Mouse (Mus musculus): ENCODE measurements around the gene Cyfip1.

Cyfip1 gene

DNA sequence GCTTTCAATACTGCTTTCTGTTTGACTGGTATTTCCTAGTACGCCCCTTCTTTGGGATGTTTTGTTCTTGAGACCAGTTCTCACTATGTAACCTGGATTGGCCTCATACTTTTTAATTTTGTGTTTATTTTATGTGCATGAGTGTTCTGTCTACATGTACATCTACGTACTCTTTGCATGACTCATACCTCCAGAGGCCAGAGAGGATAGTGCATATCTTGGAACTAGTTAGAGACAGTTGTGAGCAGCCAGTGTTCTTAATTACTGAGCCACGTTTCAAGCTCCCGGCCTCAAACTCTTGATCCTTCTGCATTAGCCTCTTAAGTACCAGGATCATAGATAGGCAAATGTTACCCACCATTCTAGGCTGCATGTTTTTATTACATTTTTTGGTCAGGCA lies 96.8 kb downstream of the Cyfip1 start:
- DNase-seq (ENCODE audit: low read depth, low spot score): no peak

DNA sequence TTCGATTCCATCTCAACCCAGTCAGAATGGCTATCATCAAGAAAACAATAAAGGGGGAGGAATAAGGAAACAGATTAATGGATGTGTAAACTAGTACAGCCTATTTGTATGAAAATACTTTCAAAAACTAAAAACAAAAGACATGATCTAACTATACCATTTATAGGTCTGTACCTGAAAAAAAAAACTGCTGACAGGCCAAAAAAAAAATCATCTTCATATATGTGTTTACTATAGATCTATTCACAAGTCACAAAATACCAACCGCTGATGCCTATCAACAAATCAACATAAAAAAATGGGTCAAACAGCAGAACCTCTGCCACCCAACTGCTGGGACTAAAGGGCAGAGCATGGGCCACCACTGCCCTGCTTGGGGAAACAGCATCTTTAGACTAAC lies 114.5 kb downstream of the Cyfip1 start:
- DNase-seq (ENCODE audit: low read depth, low spot score): no peak

DNA sequence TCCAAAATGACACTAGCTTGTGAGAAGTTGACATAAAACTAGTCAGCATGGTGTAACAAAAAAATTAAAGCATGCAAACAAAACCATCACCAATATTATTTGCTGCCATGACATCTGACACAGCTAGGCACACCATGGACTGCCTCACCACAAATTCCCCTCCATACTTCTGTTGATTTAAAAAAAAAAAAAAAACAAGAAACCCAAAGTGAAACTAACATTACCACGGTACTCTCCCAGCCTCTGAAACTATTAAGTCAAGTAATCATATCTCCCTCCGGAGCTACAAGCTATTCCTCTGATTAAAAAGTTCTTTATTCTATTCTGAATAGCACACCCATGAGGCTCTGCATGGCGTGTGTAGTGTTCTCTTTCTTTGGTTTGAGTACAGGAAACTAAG lies 115.6 kb downstream of the Cyfip1 start:
- no peak for DNase-seq (ENCODE audit: low read depth, low spot score)

DNA sequence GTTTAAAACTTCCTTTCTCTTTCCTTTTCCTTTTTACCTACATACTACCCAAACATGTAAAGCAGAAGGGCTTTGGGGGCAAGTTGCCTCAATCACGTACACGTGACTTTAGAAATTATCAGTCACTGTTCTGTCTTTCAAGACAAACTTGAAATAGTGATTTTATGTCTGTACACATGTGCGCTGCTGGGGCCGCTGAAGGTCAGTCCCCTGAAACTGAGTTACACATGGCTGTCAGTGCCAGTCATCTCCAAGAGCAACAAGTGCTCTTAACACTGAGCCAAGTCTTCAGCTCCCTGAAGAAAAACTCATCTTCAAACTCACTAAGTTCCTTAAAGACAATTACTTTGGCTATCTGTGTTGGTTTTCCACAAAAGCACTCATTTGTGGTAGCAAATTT lies 116.4 kb downstream of the Cyfip1 start:
- DNase-seq (ENCODE audit: low read depth, low spot score): no peak

DNA sequence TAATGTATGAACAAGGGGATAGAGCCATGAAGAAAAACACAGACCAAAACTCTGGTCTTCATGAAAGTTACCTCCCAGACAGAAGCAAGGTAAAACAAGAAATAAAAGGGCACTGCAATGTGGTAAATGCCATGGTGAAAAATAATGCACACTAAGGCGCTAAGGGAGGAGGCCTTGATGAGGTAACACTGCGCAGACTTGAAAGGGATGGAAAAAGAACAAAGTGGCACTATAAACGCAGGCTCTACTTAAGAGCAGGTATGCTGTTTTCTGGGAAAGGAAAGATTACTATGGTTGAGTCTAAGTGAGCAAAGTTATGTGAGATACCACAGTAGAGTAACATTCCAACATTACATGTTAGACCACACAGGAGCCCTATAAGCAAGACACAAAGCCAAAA lies 118.3 kb downstream of the Cyfip1 start:
- DNase-seq (ENCODE audit: low read depth, low spot score): no peak

DNA sequence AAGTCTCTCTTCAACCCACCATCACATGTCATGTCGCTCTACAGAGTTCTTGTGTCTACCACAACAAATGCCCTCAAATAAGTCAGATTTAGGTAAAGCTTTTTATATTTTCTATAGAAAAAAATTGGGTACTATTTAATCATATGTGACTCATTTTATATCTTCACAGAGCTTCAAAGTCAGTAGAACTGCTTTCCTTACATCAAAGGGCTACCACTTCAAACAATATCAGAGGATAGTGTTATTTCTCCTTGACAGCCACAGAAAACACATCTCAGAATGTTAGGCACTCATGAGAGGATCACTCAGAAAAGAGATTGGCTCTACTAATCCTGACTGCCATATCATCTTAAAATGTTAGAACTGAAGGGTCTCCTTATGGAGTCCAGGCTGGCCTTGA lies 119.0 kb downstream of the Cyfip1 start:
- no peak for DNase-seq (ENCODE audit: low read depth, low spot score)

DNA sequence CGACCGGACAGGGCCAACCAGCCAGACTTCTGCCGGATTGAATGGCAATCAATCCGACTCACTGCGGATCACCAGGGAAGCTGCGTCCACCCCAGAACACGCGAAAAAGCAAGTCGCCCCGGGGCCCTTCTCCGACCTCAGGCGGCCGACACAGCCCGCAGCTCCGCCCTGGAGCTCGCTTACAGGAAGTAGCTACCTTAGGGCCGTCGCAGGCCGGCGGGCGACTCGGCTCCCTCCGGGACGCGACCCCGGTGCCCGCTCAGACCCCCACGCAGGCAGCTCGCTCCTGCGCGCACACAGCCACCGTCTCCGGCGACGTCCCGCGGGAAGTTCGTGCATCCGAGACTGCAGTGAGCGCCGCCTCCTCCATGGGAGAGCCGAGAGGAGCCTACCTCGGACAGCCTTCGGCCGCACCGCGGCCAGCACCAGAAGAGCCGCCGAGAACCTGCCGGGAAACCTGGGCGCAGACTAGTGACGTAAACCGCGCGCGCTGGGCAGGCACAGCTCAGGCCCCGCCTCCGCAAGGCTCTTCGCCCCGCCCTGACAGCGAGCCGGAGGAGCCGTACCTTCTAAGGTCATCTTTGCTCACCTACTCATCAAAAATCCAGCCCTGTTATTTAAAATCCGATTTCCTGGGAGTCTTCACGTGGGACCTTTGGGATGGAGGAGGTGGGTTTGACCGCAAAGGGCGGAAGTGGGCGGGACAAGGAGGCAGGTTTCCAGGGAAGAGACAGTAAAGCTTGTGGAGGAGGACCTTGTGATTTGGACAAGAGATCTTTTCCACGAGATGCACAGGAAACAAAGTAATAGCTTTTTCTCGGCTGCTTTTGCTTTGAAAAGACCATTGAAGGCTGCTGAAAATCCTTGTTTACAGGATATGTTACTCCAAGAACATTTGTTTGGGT lies 120.7 kb downstream of the Cyfip1 start, which contains the start of gene Nipa2:
Nipa2 (minus strand) TSS at position 473 of the 905 bp plus-strand sequence.
- DNase-seq (ENCODE audit: low read depth, low spot score): peak; percentile 87

DNA sequence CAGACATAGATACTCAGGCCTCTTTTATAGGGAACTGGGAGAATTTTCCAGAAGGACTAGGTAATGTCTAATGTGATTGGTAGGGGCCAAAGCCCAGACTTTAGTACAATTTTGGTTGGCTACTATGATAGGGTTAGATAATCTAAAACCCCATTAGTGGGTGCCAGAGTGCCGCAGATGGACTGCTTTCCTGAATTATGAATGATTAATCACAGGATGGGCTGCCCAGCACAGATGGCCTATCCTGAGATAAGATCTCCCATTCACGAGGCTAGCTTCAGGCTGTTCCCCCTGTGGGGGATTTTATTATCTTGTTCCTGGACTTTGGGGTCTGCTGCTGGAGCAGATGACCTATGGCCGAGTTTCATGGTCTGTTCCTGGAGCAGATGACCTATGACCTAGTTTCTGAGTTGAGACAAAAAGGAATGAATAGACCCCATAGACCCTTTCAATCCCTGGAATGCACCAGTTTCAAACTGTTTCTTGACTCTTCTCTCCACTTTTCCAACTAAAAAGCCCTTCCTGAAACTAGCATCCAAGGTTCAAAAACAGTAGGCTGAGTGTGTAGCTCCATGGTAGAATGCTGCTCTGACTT lies 125.4 kb downstream of the Cyfip1 start:
- DNase-seq (ENCODE audit: low read depth, low spot score): no peak

DNA sequence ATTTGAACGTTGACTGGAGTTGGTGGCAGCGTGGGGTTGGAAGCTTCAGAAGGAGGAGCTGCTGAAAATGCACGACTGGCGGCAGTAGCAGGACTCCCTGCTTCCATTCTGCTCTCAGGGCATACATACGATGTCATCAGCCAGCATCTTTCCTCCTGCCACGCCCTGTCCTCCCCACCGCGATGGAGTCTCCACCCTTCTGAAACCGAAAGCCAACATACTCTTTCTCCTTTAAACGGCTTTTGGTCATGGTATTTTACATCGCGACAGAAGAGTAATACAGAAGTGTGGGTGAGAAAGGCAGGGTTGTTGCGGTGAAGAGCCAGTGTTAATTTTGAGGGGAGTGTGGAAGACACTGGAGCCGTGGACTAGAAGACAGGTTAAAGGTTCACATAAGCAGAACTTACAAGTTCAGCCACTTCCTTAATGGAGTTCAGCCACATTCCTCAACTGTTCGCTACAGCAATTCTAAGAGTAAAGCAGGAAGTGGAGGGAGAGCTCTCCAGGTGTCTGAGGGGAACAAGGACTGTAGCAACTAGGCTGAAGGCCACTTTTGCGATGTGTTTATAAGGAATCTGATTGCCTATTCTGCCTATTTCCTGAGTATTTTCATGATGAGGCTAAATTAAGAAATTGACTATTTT lies 126.8 kb downstream of the Cyfip1 start:
- DNase-seq (ENCODE audit: low read depth, low spot score): no peak

DNA sequence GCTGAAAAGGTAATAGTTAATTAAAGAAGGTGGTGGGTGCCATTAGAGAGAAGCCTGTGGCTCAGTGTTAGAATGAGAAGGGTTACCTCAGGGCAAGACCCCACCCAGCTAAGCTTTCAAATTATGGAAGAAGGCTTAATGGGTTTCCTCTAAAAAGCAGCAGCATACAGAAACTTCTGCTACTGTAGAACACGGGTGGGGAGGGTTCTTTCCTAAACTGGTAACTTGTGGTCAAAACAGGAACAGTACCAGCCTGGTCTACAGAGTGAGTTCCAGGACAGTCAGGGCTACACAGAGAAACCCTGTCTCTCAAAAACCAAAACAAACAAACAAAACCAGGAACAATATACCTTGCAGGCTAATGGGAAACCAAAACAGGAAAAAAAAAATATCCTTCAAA lies 127.9 kb downstream of the Cyfip1 start:
- DNase-seq (ENCODE audit: low read depth, low spot score): no peak

DNA sequence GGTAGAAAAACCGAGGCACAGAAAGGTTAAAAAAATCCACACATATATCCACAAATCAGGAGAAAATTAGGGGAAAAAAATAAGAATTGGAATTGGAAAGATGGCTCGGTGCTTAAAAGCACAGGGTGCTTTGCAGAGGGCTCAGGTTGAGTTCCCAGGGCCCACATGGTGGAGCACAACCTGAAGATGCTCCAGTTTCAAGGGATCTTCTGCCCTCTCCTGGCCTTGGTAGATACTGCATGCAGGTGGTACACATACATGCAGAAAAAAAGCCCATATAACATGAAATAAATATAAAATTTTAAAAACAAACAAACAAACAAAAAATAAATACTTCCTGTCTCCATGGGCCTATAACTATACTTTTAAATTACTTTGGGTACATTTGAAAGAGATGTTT lies 132.9 kb downstream of the Cyfip1 start:
- no peak for DNase-seq (ENCODE audit: low read depth, low spot score)

DNA sequence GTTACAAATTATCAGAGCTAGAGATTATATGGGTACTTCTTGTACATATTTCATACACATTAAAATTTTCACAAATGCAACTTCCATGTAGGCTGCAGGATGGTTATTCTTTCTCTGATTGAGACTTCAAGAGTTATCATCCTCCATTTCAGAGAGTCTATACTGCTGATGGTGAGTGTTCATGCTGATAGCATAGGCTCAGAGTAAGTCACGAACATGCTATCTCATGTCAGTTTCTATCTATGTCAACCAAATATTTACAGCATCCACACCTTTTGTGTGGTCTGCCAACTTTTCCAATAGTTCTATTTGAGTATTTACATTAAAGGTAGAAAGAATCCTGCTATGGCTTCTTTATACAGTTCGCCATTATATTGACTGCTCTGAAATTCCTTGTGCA lies 140.0 kb downstream of the Cyfip1 start:
- no peak for DNase-seq (ENCODE audit: low read depth, low spot score)

Measured in retina, postnatal 7 days (tissue).